Mouse (Mus musculus) cerebellum, adult 18-20 months (tissue): ENCODE measurements around the gene Ahdc1.

ENCODE experiments used
- DNase-seq, 2 experiments: peaks; one replicate each; pipeline ENCODE4 v3.0.0; 2021

Gene Ahdc1

DNA sequence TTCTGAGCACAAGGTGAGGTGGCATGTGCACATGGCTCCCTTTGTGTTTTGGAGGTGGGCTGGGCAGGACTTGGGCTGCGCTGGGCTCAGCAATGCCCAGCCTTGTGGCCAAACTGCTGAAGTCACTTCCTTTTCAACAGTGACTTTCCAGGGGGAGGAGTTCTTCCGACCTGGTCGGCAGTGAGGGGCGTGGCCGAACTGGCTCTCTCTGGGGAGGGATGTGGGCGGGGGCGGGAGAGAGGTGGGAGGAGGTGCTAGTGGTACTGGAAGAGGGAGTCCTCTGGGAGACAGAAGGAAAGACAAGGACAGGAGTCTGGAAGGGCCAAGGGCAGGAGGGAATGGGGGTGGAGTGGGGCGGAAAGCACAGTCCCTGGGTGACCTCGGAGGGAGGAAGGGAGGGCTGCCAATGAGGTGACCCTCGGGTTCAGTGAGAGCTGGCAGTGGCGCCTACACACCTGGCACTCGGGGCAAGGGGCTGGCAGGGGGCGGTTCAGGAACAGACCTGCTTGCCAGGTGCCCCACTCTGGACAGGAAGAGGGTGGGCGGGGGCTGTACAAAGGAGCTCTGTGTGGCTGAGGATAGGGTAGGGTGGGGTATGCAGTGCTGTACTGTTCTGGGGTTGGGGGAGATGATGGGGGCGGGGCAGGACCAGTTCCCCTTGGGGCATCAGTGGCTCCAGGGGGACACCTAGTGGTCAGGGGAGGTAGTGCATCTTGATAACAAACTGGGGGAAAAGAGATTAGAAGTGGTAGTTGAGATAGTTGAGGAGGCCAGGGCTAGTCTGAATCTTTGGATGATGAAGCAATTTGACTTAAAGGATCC, 45.2 kb downstream of the Ahdc1 start:
- DNase-seq = peak; percentile 73 to 84

DNA sequence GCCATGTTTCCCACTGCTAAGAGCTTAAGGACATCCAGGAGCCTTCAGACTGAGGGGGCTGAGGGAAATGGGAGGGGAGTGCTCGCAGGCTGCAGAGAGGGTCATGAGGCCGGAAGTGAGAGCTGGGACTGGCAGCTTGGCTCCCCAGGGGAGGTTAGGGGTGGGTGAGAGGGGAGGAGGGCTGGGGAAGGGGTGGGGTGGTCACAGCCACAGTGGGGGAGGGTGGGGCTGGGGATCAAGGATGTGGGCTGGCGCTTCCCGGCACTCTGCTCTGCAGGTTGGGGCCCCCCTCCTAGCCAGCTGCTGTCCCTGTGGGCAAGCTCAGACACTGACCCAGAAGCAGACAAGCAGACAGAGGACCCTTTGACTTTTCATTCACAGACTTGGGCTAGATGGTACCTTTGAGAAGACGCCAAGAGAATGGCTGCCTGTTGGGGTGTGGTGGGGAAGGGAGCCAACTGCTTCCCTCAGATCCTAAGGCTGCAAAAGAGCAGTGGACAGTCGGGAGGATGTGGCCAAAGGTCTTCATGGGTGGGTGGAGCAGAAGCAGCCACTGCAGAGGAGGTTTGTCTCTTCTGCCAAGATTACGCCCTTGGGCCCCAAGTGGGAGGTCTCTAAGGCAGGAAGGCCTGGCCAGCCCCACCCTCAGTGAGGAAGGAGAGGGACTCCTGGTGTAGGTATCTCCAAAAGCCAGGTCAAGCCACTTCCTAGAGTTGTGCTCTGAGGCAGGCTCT, 46.5 kb downstream of the Ahdc1 start:
- DNase-seq = no peak

DNA sequence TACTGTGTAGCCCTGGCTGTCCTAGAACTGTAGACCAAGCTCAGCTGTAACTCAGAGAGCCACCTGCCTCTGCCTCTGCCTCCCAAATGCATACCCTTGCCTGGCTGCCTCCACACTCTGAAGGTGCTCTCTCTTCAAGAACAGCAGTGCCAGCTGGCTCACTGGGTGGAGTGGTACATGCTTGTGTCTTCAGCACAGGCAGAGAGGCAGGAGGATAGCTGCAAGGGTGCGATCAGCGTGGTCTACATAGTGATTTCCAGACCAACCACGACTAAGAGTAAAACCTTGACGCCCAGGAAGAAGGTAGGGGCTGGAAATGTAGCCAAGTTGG, 47.0 kb downstream of the Ahdc1 start:
- no peak for DNase-seq

DNA sequence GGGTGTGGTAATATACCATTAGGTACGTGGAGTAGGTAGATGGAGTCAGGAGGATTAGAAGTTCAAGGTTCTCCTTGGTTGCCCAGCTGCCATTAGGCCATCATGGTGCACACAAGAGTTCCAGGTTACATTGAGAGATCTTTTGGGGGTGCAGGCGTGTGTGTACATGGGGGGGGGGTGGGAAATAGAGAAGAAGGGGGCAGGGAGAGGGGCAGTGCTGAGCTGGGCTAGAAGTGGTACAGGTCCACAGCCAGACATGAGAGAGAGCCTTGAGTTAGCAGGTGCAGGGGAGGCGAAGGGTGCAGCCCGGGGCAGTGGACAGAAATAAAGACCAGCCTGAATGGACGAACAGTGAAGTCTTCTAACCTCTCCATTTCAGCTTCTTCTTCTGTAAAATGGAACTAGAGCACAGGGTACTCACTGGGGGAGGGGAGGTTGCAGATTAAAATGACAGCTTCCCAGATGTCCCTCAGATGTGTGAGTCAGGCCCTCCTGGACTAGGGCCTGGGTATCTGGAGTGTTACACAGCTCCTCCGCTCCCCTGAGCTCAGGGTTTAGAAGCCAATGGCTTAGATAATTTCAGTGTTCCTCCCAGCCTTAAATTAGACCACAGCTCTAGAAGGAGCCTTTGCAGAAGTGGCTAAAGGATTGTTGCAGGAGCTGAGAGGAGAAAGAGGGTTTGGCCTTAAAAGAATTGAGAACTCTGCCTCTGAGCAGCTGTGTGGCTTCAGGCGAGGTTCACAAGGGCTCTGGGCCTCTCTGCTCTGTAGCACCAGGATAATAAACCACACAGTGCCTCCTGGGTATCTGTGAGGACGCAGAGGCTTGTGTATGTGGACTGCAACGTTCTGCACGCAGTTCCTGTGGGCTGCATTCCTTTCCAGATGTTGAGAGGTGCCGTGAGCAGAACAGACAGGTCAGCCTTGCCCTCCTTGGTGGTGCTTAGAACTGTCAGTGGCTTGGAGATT, 47.7 kb downstream of the Ahdc1 start:
- no peak for DNase-seq

DNA sequence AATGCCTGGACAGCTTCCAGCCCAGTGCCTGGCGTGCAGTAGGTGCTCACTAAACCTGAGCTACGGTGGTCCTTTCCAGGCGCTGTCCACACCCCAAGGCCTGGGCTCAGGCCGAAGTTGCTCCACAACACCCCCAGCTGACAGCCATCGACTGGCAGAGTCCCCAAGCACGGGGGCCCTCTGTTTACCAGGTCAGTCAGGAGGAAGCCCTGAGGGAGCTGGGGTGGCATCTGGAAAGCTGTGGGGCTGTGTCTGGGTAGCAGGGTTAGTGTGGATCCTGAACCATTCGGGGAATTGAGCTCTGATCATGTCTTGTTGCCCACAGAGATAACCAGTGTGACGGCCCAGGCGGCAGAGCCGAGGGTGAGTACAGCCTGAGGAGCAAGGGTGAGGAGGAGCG, 49.6 kb downstream of the Ahdc1 start:
- DNase-seq = no peak

DNA sequence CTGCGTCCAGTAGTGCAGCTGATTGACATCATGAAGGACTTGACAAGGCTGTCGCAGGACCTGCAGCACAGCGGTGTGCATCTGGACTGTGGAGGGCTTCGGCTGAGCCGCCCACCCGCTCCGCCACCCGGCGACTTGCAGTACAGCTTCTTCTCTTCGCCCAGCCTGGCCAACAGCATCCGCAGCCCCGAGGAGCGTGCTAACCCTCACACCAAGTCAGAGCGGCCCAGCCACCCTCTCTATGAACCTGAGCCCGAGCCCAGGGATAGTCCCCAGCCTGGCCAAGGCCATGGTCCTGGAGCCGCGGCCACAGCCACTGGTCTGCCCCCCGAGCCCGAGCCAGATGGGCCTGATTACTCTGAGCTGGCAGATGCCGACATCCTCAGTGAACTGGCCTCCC, 50.7 kb downstream of the Ahdc1 start:
- DNase-seq = no peak

DNA sequence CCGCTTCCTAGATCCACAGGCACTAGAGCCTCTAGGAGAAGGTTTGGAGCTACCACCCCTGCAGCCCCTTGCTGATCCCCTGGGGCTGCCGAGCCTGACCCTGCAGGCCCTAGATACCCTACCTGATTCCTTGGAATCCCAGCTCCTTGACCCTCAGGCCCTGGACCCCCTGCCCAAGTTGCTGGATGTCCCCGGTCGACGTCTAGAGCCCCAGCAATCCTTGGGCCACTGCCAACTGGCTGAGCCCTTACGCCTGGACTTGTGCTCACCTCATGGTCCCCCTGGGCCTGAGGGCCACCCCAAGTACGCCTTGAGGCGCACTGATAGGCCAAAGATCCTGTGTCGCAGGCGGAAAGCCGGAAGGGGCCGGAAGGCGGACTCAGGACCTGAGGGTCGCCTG, 51.2 kb downstream of the Ahdc1 start:
- DNase-seq = no peak

DNA sequence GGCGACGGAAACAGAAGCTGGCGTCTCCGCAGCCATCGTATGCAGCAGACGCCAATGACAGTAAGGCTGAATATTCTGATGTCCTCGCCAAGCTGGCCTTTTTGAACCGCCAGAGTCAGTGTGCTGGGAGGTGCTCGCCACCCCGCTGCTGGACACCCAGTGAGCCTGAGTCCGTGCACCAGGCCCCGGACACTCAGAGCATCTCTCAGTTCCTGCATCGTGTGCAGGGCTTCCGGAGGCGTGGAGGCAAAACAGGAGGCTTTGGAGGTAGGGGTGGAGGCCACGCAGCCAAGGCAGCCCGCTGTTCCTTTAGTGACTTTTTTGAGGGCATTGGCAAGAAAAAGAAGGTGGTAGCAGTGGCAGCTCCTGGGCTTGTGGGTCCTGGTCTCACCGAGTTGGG, 52.1 kb downstream of the Ahdc1 start:
- no peak for DNase-seq

DNA sequence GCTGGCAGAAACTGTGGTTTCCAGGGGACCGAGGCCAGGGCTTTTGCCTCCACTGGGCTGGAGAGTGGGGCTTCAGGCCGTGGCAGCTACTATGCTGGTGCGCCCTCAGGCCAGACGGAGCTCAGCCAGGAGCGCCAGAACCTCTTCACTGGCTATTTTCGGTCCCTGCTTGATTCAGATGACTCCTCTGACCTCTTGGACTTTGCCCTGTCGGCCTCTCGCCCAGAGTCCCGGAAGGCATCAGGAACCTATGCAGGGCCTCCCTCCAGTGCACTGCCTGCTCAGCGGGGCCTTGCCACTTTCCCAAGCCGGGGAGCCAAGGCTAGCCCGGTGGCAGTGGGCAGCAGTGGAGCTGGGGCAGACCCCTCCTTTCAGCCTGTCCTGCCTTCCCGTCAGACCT, 52.7 kb downstream of the Ahdc1 start:
- DNase-seq = no peak

DNA sequence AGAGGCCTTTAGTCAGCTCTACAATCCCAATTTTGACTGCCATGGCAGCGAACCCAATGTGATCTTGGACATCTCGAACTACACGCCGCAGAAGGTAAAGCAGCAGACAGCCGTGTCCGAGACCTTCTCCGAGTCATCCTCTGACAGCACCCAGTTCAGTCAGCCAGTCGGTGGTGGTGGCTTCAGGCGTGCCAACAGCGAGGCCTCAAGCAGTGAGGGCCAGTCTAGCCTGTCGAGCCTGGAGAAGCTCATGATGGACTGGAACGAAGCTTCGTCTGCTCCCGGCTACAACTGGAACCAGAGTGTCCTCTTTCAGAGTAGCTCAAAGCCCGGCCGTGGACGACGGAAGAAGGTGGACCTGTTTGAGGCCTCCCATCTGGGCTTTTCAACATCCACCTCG, 53.7 kb downstream of the Ahdc1 start:
- no peak for DNase-seq

DNA sequence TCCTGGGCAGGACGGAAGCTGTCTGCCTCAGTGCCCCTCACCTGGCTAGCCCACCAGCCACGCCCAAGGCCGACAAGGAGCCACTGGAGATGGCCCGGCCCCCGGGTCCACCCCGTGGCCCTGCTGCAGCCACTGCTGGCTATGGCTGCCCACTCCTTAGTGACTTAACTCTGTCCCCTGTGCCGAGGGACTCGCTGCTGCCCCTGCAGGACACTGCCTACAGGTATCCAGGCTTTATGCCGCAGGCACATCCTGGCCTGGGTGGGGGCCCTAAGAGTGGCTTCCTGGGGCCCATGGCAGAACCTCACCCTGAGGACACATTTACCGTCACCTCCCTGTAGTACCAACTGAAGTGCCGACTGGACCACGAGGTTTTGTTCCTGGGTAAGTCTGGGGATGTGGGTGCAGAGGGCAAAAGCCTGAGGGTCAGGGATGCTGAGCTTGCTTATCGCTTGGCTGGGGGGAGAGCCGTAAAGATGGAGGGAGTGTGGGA, 54.9 kb downstream of the Ahdc1 start:
- no peak for DNase-seq

DNA sequence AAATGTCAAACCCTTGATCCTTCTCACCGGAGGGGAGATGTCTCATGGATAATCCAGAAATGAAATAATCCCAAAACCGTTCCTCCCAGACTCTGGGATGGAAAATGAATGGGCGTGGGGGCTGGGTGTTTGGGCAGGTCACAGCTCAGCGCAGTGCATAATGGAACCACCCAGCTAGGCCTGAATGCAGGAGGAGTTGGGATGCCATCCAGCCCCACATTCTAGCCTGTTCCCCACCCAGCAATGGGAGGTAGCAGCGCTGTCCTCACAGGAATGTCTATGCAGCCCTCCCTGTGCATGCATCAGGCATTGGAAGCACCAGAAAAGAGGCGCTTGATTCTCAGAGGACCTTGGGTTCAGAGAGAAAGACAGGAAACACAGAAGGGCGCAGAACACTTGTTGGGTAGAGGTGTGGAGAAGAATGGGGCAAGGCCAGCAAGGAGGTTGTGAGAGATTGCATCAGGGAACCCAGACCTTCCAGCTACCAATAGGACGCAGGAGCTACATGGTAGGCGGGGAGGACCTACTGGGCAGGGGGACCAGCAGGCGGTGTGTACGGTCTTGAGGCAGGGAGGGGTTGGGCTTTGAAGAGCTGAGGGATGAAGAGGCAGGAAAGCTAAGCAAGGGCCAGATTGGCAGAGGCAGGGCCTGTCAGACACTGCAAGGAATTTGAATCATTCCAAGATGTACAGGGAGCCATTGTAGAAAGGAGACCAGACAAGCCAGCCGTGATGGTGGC, 57.5 kb downstream of the Ahdc1 start:
- DNase-seq = no peak

DNA sequence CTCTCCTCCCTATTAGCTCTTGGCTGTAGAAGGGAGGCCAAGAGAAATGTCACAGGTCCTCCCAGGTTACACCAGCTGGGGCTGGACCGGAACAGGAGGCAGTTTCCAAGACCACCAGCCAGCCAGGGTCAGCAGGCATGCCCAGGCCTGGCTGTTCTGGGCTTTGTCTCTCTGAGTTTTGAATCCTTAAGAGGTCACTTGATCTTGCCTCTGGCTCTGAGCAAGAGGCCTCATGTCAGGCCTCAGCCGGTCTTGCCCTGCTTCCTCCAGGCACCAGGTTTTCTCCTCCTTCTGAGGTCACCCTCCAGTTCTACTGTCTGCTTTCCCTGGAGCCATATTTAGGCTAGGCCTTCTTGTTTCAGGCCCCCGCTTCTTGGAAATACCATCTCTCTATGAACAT, 59.3 kb downstream of the Ahdc1 start:
- no peak for DNase-seq

DNA sequence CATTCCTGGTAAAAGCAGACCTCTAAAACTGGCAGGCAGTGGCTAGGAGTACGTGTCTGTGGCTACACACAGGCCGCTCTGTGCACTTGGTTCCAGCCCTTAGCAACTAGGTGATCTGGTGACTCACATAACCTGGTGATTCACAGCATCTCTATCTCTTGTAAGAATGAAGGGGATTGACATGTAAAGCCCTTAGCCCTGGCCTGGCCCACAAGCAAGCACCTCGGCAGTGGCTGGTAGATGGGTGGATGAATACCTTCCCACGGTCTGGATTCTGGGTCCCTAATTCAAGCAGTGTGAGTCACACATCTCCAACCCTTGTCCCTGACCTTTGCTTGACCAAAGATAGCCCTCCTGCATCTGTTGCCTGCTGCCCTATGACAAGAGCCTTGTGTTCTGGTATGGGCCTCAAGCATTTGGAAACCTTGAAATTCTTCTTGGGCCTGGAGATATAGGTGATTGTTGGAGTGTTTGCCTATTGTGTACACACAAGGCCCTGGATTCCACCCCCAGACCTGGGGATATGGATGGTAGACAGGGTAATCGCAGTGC, 59.8 kb downstream of the Ahdc1 start:
- no peak for DNase-seq

DNA sequence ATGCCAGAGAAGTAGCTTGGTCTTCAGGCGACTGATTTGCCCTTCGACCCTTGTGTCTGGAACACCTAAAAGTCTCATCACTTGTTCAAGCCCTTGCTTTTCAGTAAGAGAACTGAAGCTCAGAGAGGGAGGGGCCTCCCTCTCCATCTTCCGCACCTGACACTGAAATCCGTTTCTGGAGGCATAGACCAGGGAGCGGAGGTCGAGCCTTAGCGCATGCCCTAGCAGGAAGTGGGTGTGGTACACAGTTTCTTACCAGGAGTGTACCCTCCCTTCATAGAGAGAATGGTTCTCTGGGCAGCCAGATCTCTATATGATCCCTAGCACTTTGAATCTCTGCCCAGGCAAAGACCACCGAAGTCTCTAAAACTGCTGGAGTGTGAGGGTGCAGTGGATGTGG, 62.1 kb downstream of the Ahdc1 start:
- no peak for DNase-seq

DNA sequence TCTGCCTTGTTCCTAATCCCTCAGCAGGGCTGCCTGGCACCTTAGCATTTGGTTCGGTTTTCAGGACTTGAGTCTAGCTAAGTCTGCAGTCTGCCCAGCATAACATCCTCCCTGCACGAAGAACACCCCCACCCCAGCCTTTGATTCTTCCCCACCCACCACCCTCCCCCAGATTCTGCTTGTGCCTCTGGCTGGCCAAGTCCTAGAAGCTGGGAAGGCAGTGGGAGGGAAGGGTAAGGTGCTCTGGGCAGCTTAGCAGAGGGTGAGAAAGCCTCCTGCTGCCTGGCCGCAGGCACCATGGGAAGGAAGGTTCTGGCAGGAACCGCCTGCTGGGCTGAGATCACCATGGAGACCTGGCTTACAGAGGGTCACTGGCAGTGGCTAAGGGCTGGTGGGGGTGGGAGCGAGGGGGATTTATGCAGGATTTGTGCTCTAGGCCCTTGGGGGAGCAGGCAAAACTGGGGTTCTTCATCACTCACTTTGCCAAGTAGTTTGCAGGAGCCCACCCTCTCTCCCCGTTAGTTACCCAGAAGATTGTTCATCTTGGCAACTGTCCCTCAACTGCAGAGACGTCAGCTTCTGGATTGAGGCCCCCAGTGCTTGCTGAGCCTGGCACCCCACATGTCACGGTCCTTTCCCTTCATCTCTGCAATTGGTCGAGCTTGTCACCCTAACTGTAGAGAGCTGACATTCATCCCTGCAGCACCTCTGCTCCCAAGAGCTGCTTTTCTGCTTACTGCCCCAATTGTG, 63.2 kb downstream of the Ahdc1 start:
- DNase-seq = peak in 1 of 2 experiments; percentile 43

DNA sequence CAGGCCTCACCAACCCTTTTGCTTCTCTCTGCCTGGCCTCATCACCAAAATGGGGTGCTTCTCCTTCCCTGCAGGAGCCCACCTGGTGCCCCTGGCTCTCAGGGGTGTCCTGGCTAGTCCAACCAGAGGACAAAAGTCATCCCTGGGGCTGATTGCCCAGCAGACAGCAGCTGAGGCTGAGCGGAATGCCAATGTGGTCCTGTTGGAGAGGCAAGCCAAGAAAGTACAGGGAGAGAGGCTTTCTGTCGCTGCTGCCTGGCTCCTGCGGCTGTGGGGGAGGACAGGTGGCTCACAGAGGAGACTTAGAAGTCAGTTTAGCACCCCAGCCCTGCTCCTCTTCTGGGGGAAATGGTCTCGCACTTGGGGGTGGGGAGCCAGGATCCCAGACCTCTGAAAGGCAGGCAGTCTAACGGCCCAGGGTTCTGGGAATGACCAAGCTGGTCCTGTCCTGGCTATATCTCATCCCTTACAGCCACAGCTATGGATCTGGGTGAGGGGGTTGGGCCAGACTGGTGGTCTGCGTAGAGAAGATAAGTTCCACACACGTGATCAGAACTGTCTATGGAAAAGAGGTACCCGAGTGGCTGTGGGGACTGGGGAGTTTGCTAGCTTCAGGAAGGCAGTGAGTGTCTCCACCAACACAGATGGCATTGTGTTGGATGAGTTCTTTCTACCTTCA, 64.0 kb downstream of the Ahdc1 start:
- peak; percentile 59 to 68 for DNase-seq

DNA sequence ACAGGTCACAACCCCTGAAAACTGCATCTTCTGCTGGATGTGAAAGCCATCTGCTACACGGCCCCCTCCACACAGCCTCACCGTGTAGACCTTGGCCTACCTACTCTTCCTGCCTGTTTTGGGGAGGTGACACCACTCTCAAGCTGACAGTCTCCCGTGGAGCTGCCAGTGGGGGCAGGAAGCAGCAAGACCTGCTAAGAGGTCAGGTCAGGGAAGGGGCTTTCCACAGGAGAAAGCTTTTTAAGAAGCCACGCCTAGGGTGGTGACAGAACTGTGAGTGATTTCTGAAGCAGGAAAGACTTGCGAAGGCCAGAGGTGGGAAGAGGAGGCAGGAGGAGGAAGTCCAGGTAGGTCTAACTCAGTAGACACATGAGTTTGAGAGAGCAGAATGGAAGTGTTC, 67.9 kb downstream of the Ahdc1 start:
- DNase-seq = no peak

DNA sequence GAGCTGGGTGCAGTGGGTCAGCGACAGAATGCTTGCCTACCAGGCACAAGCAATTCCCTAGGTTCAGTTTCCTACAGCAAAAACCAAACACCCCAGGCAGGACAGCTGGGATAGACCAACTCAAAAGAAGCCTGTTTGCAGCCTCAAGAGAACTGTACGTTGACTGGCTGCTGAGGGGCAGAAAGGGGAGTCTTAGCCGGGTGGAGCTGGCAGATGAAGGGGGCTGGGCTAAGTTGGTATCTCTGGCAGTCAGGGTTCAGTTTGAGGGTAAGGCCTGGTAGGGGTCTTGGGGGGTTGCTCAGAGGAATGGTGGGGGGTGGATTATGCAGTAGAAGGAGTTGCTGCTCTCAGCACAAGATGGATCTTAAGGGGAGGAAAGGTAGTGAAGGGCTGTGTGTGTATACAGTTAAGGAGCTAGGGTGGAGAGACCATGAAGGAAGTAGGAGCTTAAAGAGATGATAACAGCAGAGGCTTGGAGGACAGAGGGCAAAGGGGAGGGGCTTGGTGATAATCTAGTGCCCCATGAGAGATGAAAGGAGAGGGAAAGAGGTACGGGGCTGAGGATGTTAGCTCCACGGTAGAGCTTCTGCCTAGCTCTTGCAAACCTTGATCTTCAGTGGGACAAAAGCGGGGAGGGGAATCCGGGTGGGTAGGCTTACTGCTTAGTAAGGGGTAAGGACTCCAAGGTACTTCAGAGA, 68.5 kb downstream of the Ahdc1 start:
- DNase-seq = no peak

DNA sequence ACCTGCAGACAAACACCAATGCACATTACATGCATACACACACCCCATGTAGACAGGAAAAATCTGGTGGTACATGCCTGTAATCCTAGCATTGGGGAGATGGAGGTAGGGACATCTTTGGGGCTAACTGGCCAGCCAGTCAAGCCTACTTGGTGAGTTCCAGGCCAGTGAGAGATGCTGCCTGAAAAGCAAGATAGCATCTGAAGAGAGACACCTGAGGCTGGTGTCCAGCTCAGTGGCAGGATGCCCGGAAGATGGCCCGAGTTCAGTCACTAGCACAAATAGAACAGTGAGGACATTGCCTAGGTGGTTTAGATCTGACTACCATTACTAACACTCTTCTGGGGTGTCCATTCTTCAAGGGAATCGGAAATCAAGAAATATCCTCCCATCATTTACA, 69.8 kb downstream of the Ahdc1 start:
- DNase-seq = peak; percentile 65 to 67
